Mouse (Mus musculus) bone marrow macrophage, adult 2 months (primary cell): ENCODE results near the gene Fndc3b.

ENCODE experiments used
- CTCF ChIP-seq: IDR thresholded peaks from 2 replicates; pipeline ENCODE4 v1.5.1; 2012; ENCODE audit warnings: low read depth, mild to moderate bottlenecking, low read length, moderate library complexity
- POLR2A ChIP-seq: IDR thresholded peaks from 2 replicates; pipeline ENCODE4 v1.6.1; 2012; ENCODE audit warnings: mild to moderate bottlenecking, low read depth, low read length, borderline replicate concordance

- TF ChIP-seq CTCF (no peak), POLR2A (no peak)
Measured at GRCm38 (mm10) chr3:27448367-27448766, 262.7 kb downstream of the Fndc3b start.
